Mouse (Mus musculus): ENCODE measurements around the gene Gm17581.
"Not testable (repeated sequence)": the region's sequence is repeated elsewhere in the genome, so short reads cannot be mapped to it uniquely, and the experiment has no call there.

DNA sequence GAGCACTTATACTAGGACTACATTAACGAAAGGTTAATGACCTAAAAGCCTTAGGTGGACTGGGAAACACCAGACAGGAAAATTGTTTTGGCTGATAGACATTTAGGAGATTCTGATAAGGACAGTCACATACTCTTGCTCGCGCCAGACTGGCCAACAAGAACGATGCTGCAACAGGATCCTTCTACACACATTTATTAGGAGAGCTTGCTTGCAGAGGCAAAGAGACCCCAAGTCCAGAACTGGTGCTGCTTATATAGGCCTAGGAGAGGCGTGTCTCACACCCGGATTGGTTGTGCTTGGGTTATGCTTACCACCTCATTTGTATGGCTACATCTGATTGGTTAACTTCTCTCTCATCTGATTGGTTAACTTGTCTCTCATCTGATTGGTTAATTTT, 37.2 kb downstream of the Gm17581 start:
- not testable (repeated sequence) for TF ChIP-seq CTCF (IDR thresholded peaks at IDR 0.05; ENCODE audit: borderline replicate concordance, insufficient read depth, low read depth, low read length); POLR2A (IDR thresholded peaks at IDR 0.05; ENCODE audit: borderline replicate concordance, insufficient read depth, low read length)

Measured in cerebellum, adult 2 months (tissue).